In genomic region chr10:67314811-67315435, GRCm38 (mm10) we compare ENCODE assay signal across 8 mouse cellular contexts. TPM values are rescaled to one million over a fixed set of nuclear protein-coding genes. Genes with fewer than 3 reads are reported as not detected.
DNase-seq lines count a peak whose midpoint lies in the region; ATAC-seq lines count a peak whose summit lies in the region.

No protein-coding gene starts in this region.

- peaks cover 14% of the 10 kb centered on the region; the same call in 1 of the 2 replicates for H3K4me1 ChIP-seq in heart, embryonic 12.5 days (replicated peaks)
- H3K4me1 ChIP-seq in embryonic facial prominence, embryonic 15.5 days: peaks cover 9% of the 10 kb centered on the region; the same call in 1 of the 2 replicates

- no peaks in the 10 kb centered on the region for H3K36me3 ChIP-seq in heart, embryonic 12.5 days
- H3K36me3 ChIP-seq in embryonic facial prominence, embryonic 15.5 days: no peaks in the 10 kb centered on the region

- intact Hi-C loops in heart, postnatal 25 days (cut with DNase I): loop anchor here (1.0 to 5.0 kb wide), 6 partner anchors 221 to 670 kb away; no protein-coding TSS in a partner anchor

- ATAC-seq in heart, embryonic 12.5 days (ENCODE audit: insufficient number of reproducible peaks, low FRiP score): no peak
- peak; percentile 30; the same call in 1 of the 2 replicates for ATAC-seq in embryonic facial prominence, embryonic 15.5 days (ENCODE audit: insufficient number of reproducible peaks, low FRiP score, low TSS enrichment, low read depth)

- H3K27ac ChIP-seq in heart, embryonic 12.5 days (ENCODE audit: poor library complexity, severe bottlenecking): no peak overlapping the region
- no peak overlapping the region for H3K27ac ChIP-seq in embryonic facial prominence, embryonic 15.5 days (replicated peaks)

- peaks cover 21% of the 10 kb centered on the region for H3K27me3 ChIP-seq in heart, embryonic 12.5 days (replicated peaks)
- peaks cover 9% of the 10 kb centered on the region for H3K27me3 ChIP-seq in embryonic facial prominence, embryonic 15.5 days

- H3K4me3 ChIP-seq in heart, embryonic 12.5 days: no peak overlapping the region
- H3K4me3 ChIP-seq in embryonic facial prominence, embryonic 15.5 days (replicated peaks): no peak overlapping the region

- H3K9me3 ChIP-seq in heart, embryonic 12.5 days (replicated peaks): 0 out of 2 replicates have a peak, but pooled peaks cover 4% of the 10 kb centered on the region
- no peaks in the 10 kb centered on the region for H3K9me3 ChIP-seq in embryonic facial prominence, embryonic 15.5 days (replicated peaks)

- H3K9ac ChIP-seq in heart, embryonic 12.5 days: no peak overlapping the region
- no peak overlapping the region for H3K9ac ChIP-seq in embryonic facial prominence, embryonic 15.5 days

- H3K4me2 ChIP-seq in heart, embryonic 12.5 days: no peak overlapping the region
- H3K4me2 ChIP-seq in embryonic facial prominence, embryonic 15.5 days (replicated peaks): no peak overlapping the region

- peak; percentile 90 for DNase-seq in heart, adult 11 months
- peak; percentile 59 to 68 for DNase-seq in adrenal gland, postnatal 36 days
- peak; percentile 17 for DNase-seq in heart, postnatal 25 days (ENCODE audit: low spot score)
- peak; percentile 72 for DNase-seq in kidney, postnatal 4 days
- DNase-seq in lung, postnatal 25 days (ENCODE audit: low spot score): peak; percentile 65
- peak; percentile 63 to 80 for DNase-seq in right cerebral cortex, postnatal 10 days (ENCODE audit: low spot score in 2 of 2)

- WGBS in heart, embryonic 12.5 days: 14% methylated on average over 10 of the region's 12 CpGs
- 10% methylated on average over 12 of the region's 12 CpGs for WGBS in embryonic facial prominence, embryonic 15.5 days

RNA-seq across cellular contexts. Expression of gene Nrbf2, which starts 29.8 kb away (rescaled TPM):
- 31.9 and 36.0 TPM in 2 replicates for polyA plus RNA-seq in heart, embryonic 12.5 days (2016; fragmentation: Nextera tagmentation; extraction: Ambion mirVana)
- total RNA-seq in adrenal gland, postnatal 36 days (2021): 10 to 100 TPM; 18.3 to 18.6 TPM
- polyA plus RNA-seq in embryonic facial prominence, embryonic 15.5 days (2015; fragmentation: Nextera tagmentation; extraction: Ambion mirVana): 36.5 and 39.8 TPM in 2 replicates
- total RNA-seq in heart, postnatal 25 days (2021): 1 to 10 TPM; 6.9 to 8.6 TPM

Comparison
In these comparisons a context has a peak if more than half of its experiments do, and no peak if none do; other contexts are left out.
1. DNase-seq: peak in every context shown above with its lines; median percentile 90 in heart, adult 11 months; 72 in kidney, postnatal 4 days; 72 in right cerebral cortex, postnatal 10 days; 65 in lung, postnatal 25 days; 64 in adrenal gland, postnatal 36 days; 17 in heart, postnatal 25 days.